Mouse (Mus musculus) bone marrow, adult 2 months (tissue): ENCODE results near the gene Ccdc187.

Source experiments
- CTCF ChIP-seq: fragments of 200-500 bp; IDR thresholded peaks from 2 replicates; pipeline ENCODE4 v1.5.1; 2011; ENCODE audit warnings: low read length, control low read depth; ENCODE audit not compliant: control insufficient read depth, insufficient read depth
- POLR2A ChIP-seq: fragments of 200-500 bp; IDR thresholded peaks from 2 replicates; pipeline ENCODE4 v1.6.1; 2011; ENCODE audit warnings: low read depth, mild to moderate bottlenecking, control low read depth, low read length, borderline replicate concordance; ENCODE audit not compliant: control insufficient read depth

DNA sequence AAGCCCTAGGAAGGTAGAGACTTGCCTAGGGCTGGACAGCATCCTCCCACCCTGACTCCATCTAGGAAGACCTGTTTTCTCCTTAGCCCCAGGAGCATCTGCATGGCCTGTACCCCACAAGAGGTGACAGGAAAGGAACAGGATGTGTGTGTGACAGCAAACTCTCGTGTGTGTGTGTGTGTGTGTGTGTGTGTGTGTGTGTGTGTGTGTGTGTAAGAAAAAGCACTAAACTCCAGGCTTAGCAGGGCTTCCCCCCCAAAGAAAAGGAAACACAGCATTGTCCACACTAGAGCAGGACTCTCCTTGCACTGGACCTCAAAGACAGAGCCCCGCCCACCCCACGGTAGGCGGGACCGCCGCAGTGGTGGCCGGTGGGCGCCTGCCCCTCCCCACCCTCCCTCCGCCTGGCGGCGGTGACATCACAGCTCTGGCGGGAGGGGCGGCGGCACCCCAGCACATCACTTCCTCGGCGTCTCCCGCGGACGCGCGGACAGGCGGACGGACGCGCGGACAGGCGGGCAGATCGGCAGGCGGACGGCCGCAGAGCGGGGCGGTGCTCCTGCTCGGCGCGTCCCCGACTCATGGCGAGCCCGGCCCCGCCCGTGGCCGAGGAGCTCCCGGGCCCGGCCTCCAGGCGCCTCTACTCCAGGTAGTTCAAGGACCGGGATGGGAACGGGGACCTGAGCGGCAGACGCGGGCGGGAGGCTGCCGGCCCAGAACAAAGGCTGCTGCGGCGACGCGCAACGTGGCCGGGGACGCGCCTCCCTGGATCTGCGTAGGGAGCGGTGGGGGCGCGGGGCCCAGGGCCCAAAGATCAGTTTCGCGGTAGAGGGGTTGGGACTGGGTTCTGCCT lies 20.9 kb upstream of the Ccdc187 start, which contains the start of gene Gpsm1:
- no peak for TF ChIP-seq POLR2A
- TF ChIP-seq CTCF = no peak
